Comparison of ENCODE assay signal across 24 mouse cellular contexts in genomic region chr10:51941192-51941591, GRCm38 (mm10).
"Had no signal": no experiment of that assay in that cellular context is flagged by ENCODE, and none has a peak within 500 bp of the region (broad histone marks: within the 10 kb centered on the region; RNA-seq: fewer than 3 reads in every experiment).

No protein-coding gene starts in this region.

- H3K27me3 ChIP-seq: heart, embryonic 12.5 days; hindbrain, embryonic 12.5 days; intestine, embryonic 15.5 days; liver, embryonic 13.5 days; liver, embryonic 15.5 days had no signal

- H3K4me2 ChIP-seq: heart, embryonic 12.5 days; hindbrain, embryonic 12.5 days; hindbrain, embryonic 14.5 days; intestine, embryonic 15.5 days; liver, embryonic 11.5 days; liver, embryonic 13.5 days; liver, embryonic 15.5 days had no signal

- H3K9me3 ChIP-seq: heart, embryonic 10.5 days; heart, embryonic 12.5 days; hindbrain, embryonic 10.5 days; hindbrain, embryonic 12.5 days; intestine, embryonic 15.5 days; liver, embryonic 13.5 days; liver, embryonic 15.5 days had no signal

- H3K4me1 ChIP-seq: hindbrain, embryonic 12.5 days; intestine, embryonic 15.5 days; liver, embryonic 13.5 days; liver, embryonic 15.5 days had no signal

- ATAC-seq: hindbrain, embryonic 16.5 days; inflammation-experienced regulatory T-cells, adult 6 months; intestine, embryonic 15.5 days; intestine, postnatal 0 days had no signal

- H3K27ac ChIP-seq: gastrocnemius, adult 2 months; heart, embryonic 10.5 days; hindbrain, embryonic 10.5 days; hindbrain, embryonic 12.5 days; hindbrain, embryonic 14.5 days; intestine, embryonic 15.5 days; left cerebral cortex, adult 2 months; liver, embryonic 13.5 days; liver, embryonic 15.5 days had no signal

- H3K9ac ChIP-seq: heart, embryonic 12.5 days; hindbrain, embryonic 12.5 days; hindbrain, embryonic 14.5 days; intestine, embryonic 15.5 days; liver, embryonic 13.5 days; liver, embryonic 15.5 days had no signal

- DNase-seq: gastrocnemius, adult 2 months; gastrocnemius, postnatal 10 days; gastrocnemius, postnatal 25 days; heart, adult 18-20 months; heart, postnatal 10 days; heart, postnatal 4 days; kidney, adult 18-20 months; kidney, adult 8-10 months; kidney, postnatal 10 days; kidney, postnatal 25 days; liver; liver, embryonic 13.5 days had no signal

- H3K36me3 ChIP-seq: heart, embryonic 10.5 days; heart, embryonic 12.5 days; hindbrain, embryonic 10.5 days; hindbrain, embryonic 12.5 days; intestine, embryonic 15.5 days; liver, embryonic 13.5 days; liver, embryonic 15.5 days had no signal

- H3K4me3 ChIP-seq: gastrocnemius, adult 2 months; heart, embryonic 10.5 days; heart, embryonic 12.5 days; hindbrain, embryonic 10.5 days; hindbrain, embryonic 12.5 days; intestine, embryonic 15.5 days; left cerebral cortex, adult 2 months; liver, embryonic 13.5 days; liver, embryonic 15.5 days had no signal
